Mouse (Mus musculus): Measurements from ENCODE around the gene Sf1. TPM values are rescaled to one million over a fixed set of nuclear protein-coding genes. Genes with fewer than 3 reads are reported as not detected.
A peak's percentile ranks its signal among the peaks of the same experiment; 100 is the strongest.

The Sf1 gene
- polyA plus RNA-seq, 1 experiment from 2014 or later = 164 TPM

- Histone ChIP-seq H3K4me2 (no peak overlapping the region), H3K4me1 (replicated peaks) (no peaks in the 10 kb centered on the region), H3K27me3 (no peaks in the 10 kb centered on the region), H3K4me3 (replicated peaks) (no peak overlapping the region), H3K9ac (replicated peaks) (no peak overlapping the region), H3K9me3 (no peaks in the 10 kb centered on the region), H3K27ac (no peak overlapping the region), H3K36me3 (peaks cover 83% of the 10 kb centered on the region)
- 73% methylated on average over 14 of the region's 14 CpGs for WGBS
- ATAC-seq (ENCODE audit: insufficient number of reproducible peaks, insufficient read depth, low FRiP score, low TSS enrichment, low read depth) = no peak
Observed at GRCm38 (mm10) chr19:6376255-6376564, 12.7 kb downstream of the Sf1 start.

DNA sequence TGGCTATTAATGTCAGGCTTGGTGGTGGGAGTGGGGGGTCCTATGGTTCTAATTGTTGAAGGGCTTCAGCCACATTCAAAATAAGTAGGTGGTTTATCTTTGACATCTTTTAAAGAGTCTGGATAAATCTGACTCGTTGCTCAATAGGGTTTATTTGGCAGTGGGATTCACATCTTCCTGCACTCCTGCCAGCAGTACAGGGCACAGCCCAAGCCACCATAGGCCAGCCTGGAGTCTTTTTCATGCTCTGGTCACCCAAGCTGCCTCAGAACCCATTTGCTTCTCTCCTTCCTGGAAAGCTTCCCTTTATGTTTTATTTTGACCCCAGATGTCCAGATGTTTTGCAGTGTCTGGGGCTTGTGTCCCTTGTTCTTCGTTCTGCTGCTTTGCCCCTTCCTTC lies 13.2 kb downstream of the Sf1 start:
- Histone ChIP-seq H3K9ac (replicated peaks) (no peak overlapping the region), H3K9me3 (no peaks in the 10 kb centered on the region), H3K27ac (no peak overlapping the region), H3K27me3 (no peaks in the 10 kb centered on the region), H3K36me3 (peaks cover 79% of the 10 kb centered on the region), H3K4me1 (replicated peaks) (no peaks in the 10 kb centered on the region), H3K4me3 (replicated peaks) (no peak overlapping the region), H3K4me2 (no peak overlapping the region)
- 91% methylated on average over 2 of the region's 2 CpGs for WGBS
- no peak for ATAC-seq (ENCODE audit: insufficient number of reproducible peaks, insufficient read depth, low FRiP score, low TSS enrichment, low read depth)

DNA sequence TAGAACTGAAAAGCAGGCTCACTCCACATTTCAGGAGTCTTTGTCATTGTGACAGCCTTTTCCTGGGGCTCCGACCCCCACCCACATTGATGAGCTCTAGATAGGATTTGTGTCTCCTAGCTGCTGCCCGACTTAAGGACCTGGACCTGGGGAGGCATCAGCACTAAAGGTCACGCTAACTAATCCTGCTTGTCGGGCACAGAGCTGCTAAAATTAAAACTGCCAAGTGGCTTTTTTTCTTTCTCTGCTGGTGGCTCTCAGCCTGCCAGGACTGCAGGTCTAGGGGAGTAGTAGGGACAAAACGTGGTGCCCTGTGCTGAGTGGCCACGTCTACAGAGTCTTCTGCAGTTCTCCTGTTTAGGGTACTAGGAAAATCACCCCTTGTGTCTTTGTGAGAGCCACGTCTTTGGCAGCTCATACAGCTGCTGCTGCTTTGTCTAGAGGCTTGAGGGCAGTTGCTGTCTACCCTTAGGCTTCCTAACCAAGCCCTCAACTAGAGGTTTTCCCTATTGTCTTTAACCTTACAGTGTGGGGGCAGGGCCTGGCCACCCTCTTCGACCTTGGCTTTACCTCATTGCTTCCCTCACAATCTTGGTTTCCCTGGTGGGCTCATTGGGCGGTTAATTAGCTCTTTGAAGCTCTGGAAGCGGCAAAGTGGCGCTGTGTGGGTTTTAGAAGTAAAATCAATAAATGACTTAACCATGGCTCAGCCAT lies 14.0 kb downstream of the Sf1 start:
- Histone ChIP-seq H3K9ac (replicated peaks) (no peak overlapping the region), H3K27me3 (no peaks in the 10 kb centered on the region), H3K4me3 (replicated peaks) (no peak overlapping the region), H3K36me3 (peaks cover 71% of the 10 kb centered on the region), H3K4me1 (replicated peaks) (no peaks in the 10 kb centered on the region), H3K4me2 (no peak overlapping the region), H3K9me3 (no peaks in the 10 kb centered on the region), H3K27ac (no peak overlapping the region)
- ATAC-seq (ENCODE audit: insufficient number of reproducible peaks, insufficient read depth, low FRiP score, low TSS enrichment, low read depth) = no peak
- WGBS = 84% methylated on average over 11 of the region's 11 CpGs

DNA sequence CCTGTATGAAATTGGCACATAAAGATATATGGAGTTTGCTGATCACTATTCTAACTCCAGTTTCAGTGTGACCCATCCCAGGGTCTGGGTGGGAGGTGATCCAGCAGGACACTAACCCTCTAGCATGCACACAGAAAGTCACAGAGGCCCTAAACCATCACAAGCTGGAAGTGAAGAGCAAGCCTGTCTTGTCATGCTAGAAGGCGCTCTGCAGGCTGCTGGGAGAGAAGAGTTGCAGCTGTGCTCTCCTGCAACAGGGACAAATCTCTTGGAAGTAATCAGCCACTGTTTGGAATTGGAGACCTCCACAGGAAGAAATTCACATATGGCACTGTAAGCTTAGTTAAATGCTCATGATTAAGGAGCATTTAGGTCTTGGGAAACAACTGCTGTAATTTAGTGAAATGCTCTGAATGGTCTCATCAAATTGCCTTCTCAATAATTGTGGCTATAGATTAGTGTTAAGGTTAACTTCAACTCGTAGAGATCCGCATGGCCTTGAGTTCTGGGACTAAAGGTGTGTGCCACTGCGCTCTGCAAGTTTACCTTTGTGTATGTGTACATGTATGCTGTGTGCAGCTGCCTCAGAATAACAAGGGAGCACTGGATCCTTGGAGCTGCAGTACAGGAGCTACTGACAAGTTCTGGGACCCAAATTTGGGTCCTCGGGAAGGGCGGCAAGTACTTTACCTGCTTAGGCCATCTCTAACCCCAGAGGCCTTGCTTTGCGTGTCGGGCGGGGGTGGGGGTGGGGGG lies 17.1 kb downstream of the Sf1 start:
- Histone ChIP-seq H3K36me3 (peaks cover 40% of the 10 kb centered on the region), H3K4me2 (no peak overlapping the region), H3K27me3 (no peaks in the 10 kb centered on the region), H3K4me1 (replicated peaks) (peaks cover 17% of the 10 kb centered on the region), H3K27ac (no peak overlapping the region), H3K9me3 (no peaks in the 10 kb centered on the region), H3K4me3 (replicated peaks) (no peak overlapping the region), H3K9ac (replicated peaks) (no peak overlapping the region)
- 86% methylated on average over 9 of the region's 9 CpGs for WGBS
- ATAC-seq (ENCODE audit: insufficient number of reproducible peaks, insufficient read depth, low FRiP score, low TSS enrichment, low read depth) = no peak

- H3K4me1 ChIP-seq (replicated peaks) = peaks cover 17% of the 10 kb centered on the region
- peaks cover 33% of the 10 kb centered on the region for H3K36me3 ChIP-seq
- H3K27me3 ChIP-seq = no peaks in the 10 kb centered on the region
- no peak for ATAC-seq (ENCODE audit: insufficient number of reproducible peaks, insufficient read depth, low FRiP score, low TSS enrichment, low read depth)
- H3K4me3 ChIP-seq (replicated peaks) = no peak overlapping the region
- WGBS = 93% methylated on average over 5 of the region's 5 CpGs
- no peaks in the 10 kb centered on the region for H3K9me3 ChIP-seq
- H3K9ac ChIP-seq (replicated peaks) = no peak overlapping the region
- no peak overlapping the region for H3K4me2 ChIP-seq
- no peak overlapping the region for H3K27ac ChIP-seq
Observed at GRCm38 (mm10) chr19:6381238-6381637, 17.7 kb downstream of the Sf1 start.

DNA sequence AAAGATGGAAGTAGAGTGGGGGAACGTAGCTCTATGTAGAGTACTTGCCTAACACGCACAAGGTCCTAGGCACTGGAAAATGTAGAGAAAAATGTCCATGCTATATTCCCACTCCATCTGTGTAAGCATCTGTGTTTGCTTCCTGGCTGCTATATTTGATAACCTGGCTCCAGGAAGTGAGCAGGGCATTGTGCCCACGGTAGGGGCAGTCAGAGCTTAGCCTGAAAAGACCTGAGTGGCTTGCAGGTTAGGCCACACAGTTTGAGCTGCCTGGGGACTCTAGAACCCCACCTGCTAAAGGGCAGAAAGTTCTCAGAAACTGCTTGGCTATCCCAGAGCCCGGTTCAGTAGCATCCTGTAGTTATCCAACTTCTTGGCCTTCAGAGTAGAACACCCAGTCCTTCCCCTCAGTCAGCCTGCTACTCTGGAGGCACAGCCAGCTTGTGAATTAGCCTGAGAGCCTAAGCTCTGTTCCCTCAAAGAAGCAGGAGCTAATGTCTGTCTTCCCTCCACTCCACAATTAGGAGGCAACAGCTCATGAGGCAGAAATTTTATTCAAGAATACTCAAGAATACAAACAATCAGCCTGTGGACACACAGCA lies 18.9 kb downstream of the Sf1 start:
- no peak overlapping the region for H3K9ac ChIP-seq (replicated peaks)
- H3K4me3 ChIP-seq (replicated peaks) = no peak overlapping the region
- ATAC-seq (ENCODE audit: insufficient number of reproducible peaks, insufficient read depth, low FRiP score, low TSS enrichment, low read depth) = no peak
- no peaks in the 10 kb centered on the region for H3K9me3 ChIP-seq
- peaks cover 17% of the 10 kb centered on the region for H3K4me1 ChIP-seq (replicated peaks)
- H3K27me3 ChIP-seq = 0 out of 2 replicates have a peak, but pooled peaks cover 8% of the 10 kb centered on the region
- peaks cover 21% of the 10 kb centered on the region for H3K36me3 ChIP-seq
- no peak overlapping the region for H3K4me2 ChIP-seq
- WGBS = 78% methylated on average over 4 of the region's 4 CpGs
- H3K27ac ChIP-seq = no peak overlapping the region

- peaks cover 18% of the 10 kb centered on the region; the same call in 1 of the 2 replicates for H3K27me3 ChIP-seq
- WGBS = 41% methylated on average over 5 of the region's 5 CpGs
- peaks cover 11% of the 10 kb centered on the region for H3K36me3 ChIP-seq
- no peak overlapping the region for H3K9ac ChIP-seq (replicated peaks)
- no peak overlapping the region for H3K4me3 ChIP-seq (replicated peaks)
- ATAC-seq (ENCODE audit: insufficient number of reproducible peaks, insufficient read depth, low FRiP score, low TSS enrichment, low read depth) = no peak
- peaks cover 17% of the 10 kb centered on the region for H3K4me1 ChIP-seq (replicated peaks)
- no peak overlapping the region for H3K27ac ChIP-seq
- no peak overlapping the region for H3K4me2 ChIP-seq
- H3K9me3 ChIP-seq = no peaks in the 10 kb centered on the region
Observed at GRCm38 (mm10) chr19:6383470-6383869, 20.0 kb downstream of the Sf1 start.

DNA sequence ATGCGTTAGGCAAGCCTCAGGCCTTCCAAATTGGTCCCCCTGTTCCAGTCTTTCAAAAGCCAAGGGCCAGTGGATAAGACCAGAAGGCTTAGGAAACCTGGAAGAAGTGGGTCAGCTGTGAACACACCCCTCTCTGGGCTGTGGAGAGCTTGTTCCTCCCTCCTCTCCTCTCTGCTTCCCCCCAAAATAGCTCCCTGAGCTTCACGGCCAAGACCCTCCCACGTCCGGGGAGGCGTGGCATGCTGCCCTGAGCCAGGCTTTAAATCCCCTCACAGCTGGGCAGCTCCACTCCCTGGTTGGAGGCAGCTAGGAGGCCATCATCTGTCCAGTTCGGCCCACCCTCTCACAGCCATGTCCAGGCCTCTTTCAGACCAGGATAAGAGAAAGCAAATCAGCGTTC lies 20.6 kb downstream of the Sf1 start, which contains the start of gene Pygm:
Gene Pygm (plus strand): TSS at position 272 of the 400 bp plus-strand sequence.
- no peak within 1 kb of the TSS for H3K4me3 ChIP-seq (replicated peaks)
- no peak within 1 kb of the TSS for H3K9ac ChIP-seq (replicated peaks)
- peaks cover 4% of the 10 kb centered on the region; the same call in 1 of the 2 replicates for H3K36me3 ChIP-seq
- 18% methylated on average over 7 of the region's 7 CpGs for WGBS
- H3K4me2 ChIP-seq = no peak within 1 kb of the TSS
- H3K27ac ChIP-seq = 0 out of 2 replicates have a peak within 1 kb of the TSS, but pooled peaks have one; percentile 3
- ATAC-seq (ENCODE audit: insufficient number of reproducible peaks, insufficient read depth, low FRiP score, low TSS enrichment, low read depth) = no peak
- H3K4me1 ChIP-seq (replicated peaks) = peaks cover 19% of the 10 kb centered on the region
- H3K27me3 ChIP-seq = peaks cover 23% of the 10 kb centered on the region; the same call in 1 of the 2 replicates
- H3K9me3 ChIP-seq = no peaks in the 10 kb centered on the region

GRCm38 (mm10) chr19:6384954-6385353 lies 21.5 kb downstream of the Sf1 start:
- Histone ChIP-seq H3K4me2 (no peak overlapping the region), H3K9me3 (no peaks in the 10 kb centered on the region), H3K27me3 (peaks cover 24% of the 10 kb centered on the region; the same call in 1 of the 2 replicates), H3K27ac (no peak overlapping the region), H3K4me1 (replicated peaks) (peaks cover 27% of the 10 kb centered on the region), H3K9ac (replicated peaks) (no peak overlapping the region), H3K36me3 (no peaks in the 10 kb centered on the region), H3K4me3 (replicated peaks) (no peak overlapping the region)
- ATAC-seq (ENCODE audit: insufficient number of reproducible peaks, insufficient read depth, low FRiP score, low TSS enrichment, low read depth) = no peak
- WGBS = 73% methylated on average over 11 of the region's 11 CpGs

DNA sequence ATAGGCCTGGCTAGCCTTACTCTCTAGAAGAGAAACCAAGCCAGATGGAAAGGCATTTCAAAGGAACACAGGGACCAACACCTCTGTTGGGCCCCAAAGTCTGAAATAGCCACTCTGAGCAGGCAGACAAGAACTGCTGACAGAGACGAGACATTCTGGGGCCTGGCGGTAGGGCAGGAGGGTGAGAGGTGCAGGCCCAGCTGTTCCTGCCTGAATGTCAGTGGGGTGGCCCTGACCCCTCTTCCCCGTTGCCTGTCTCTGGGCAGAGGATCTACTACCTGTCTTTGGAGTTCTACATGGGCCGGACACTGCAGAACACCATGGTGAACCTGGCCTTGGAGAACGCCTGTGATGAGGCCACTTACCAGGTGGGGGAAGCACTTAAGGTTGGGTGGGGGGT lies 21.9 kb downstream of the Sf1 start:
- Histone ChIP-seq H3K9me3 (no peaks in the 10 kb centered on the region), H3K36me3 (no peaks in the 10 kb centered on the region), H3K4me3 (replicated peaks) (no peak overlapping the region), H3K4me1 (replicated peaks) (peaks cover 27% of the 10 kb centered on the region), H3K4me2 (no peak overlapping the region), H3K27me3 (peaks cover 24% of the 10 kb centered on the region; the same call in 1 of the 2 replicates), H3K9ac (replicated peaks) (no peak overlapping the region; the same call in 1 of the 2 replicates), H3K27ac (no peak overlapping the region)
- ATAC-seq (ENCODE audit: insufficient number of reproducible peaks, insufficient read depth, low FRiP score, low TSS enrichment, low read depth) = no peak
- 76% methylated on average over 5 of the region's 5 CpGs for WGBS

- H3K27ac ChIP-seq = no peak overlapping the region
- H3K9ac ChIP-seq (replicated peaks) = no peak overlapping the region; the same call in 1 of the 2 replicates
- 86% methylated on average over 7 of the region's 7 CpGs for WGBS
- H3K27me3 ChIP-seq = peaks cover 24% of the 10 kb centered on the region; the same call in 1 of the 2 replicates
- H3K4me3 ChIP-seq (replicated peaks) = no peak overlapping the region
- no peak for ATAC-seq (ENCODE audit: insufficient number of reproducible peaks, insufficient read depth, low FRiP score, low TSS enrichment, low read depth)
- no peak overlapping the region for H3K4me2 ChIP-seq
- H3K9me3 ChIP-seq = no peaks in the 10 kb centered on the region
- peaks cover 27% of the 10 kb centered on the region for H3K4me1 ChIP-seq (replicated peaks)
- H3K36me3 ChIP-seq = no peaks in the 10 kb centered on the region
Observed at GRCm38 (mm10) chr19:6385821-6386220, 22.3 kb downstream of the Sf1 start.

All from limb, embryonic 12.5 days (tissue).